Mouse (Mus musculus): ENCODE data around the gene Cela1.

GRCm38 (mm10) chr15:100642451-100642850, 45.3 kb downstream of the Cela1 start:
- no peak for TF ChIP-seq CTCF (IDR thresholded peaks at IDR 0.05; ENCODE audit: borderline replicate concordance, insufficient read depth, low read length)
- TF ChIP-seq POLR2A (IDR thresholded peaks at IDR 0.05; ENCODE audit: low read depth, low read length): no peak

Measured in embryonic fibroblast, embryonic 13.5 days (primary cell).